Mouse (Mus musculus): ENCODE measurements at regions not wholly inside any gene's neighbourhood (a gene's known extent, or its start where the extent isn't known, plus 50 kb on each side); places are given as distances from the start of the nearest gene placed in this dataset.

GRCm38 (mm10) chr1:35985318-35985717 is 82.9 kb upstream of the Hs6st1 start:
- Histone ChIP-seq H3K4me1 (replicated peaks; ENCODE audit: control insufficient read depth, insufficient read depth) (no peaks in the 10 kb centered on the region), H3K27me3 (ENCODE audit: control insufficient read depth, insufficient read depth, low read length) (no peaks in the 10 kb centered on the region), H3K27ac (replicated peaks) (no peak overlapping the region), H3K9ac (ENCODE audit: low read length) (no peak overlapping the region), H3K9me3 (ENCODE audit: control insufficient read depth, low read length) (no peaks in the 10 kb centered on the region), H3K36me3 (ENCODE audit: control insufficient read depth, insufficient read depth, low read length) (no peaks in the 10 kb centered on the region), H3K4me2 (replicated peaks; ENCODE audit: low read depth) (no peak overlapping the region), H3K4me3 (ENCODE audit: low read depth, low read length) (no peak overlapping the region)
- DNase-seq (ENCODE audit: low spot score): no peak
- WGBS: 90% methylated on average over 6 of the region's 6 CpGs
- ATAC-seq (ENCODE audit: low FRiP score, low TSS enrichment): no peak
- TF ChIP-seq EP300 (optimal IDR thresholded peaks at IDR 0.05) (no peak), CTCF (IDR thresholded peaks at IDR 0.05; ENCODE audit: low read depth) (no peak)

- Histone ChIP-seq H3K4me2 (replicated peaks; ENCODE audit: low read depth) (no peak overlapping the region), H3K36me3 (ENCODE audit: control insufficient read depth, insufficient read depth, low read length) (no peaks in the 10 kb centered on the region), H3K4me1 (replicated peaks; ENCODE audit: control insufficient read depth, insufficient read depth) (no peaks in the 10 kb centered on the region), H3K27me3 (ENCODE audit: control insufficient read depth, insufficient read depth, low read length) (no peaks in the 10 kb centered on the region), H3K27ac (replicated peaks) (no peak overlapping the region), H3K4me3 (ENCODE audit: low read depth, low read length) (no peak overlapping the region), H3K9me3 (ENCODE audit: control insufficient read depth, low read length) (no peaks in the 10 kb centered on the region), H3K9ac (ENCODE audit: low read length) (no peak overlapping the region)
- DNase-seq (ENCODE audit: low spot score) (no peak), ATAC-seq (ENCODE audit: low FRiP score, low TSS enrichment) (no peak)
- 64% methylated on average over 8 of the region's 8 CpGs for WGBS
- TF ChIP-seq CTCF (IDR thresholded peaks at IDR 0.05; ENCODE audit: low read depth) (no peak), EP300 (optimal IDR thresholded peaks at IDR 0.05) (no peak)
Measured at GRCm38 (mm10) chr1:35986666-35987065, 81.5 kb upstream of the Hs6st1 start.

GRCm38 (mm10) chr1:35992227-35992909 is 75.8 kb upstream of the Hs6st1 start:
- Histone ChIP-seq H3K27ac (replicated peaks) (no peak overlapping the region), H3K4me2 (replicated peaks; ENCODE audit: low read depth) (no peak overlapping the region), H3K36me3 (ENCODE audit: control insufficient read depth, insufficient read depth, low read length) (no peaks in the 10 kb centered on the region), H3K9me3 (ENCODE audit: control insufficient read depth, low read length) (no peaks in the 10 kb centered on the region), H3K4me3 (ENCODE audit: low read depth, low read length) (no peak overlapping the region), H3K4me1 (replicated peaks; ENCODE audit: control insufficient read depth, insufficient read depth) (no peaks in the 10 kb centered on the region), H3K27me3 (ENCODE audit: control insufficient read depth, insufficient read depth, low read length) (no peaks in the 10 kb centered on the region), H3K9ac (ENCODE audit: low read length) (no peak overlapping the region)
- TF ChIP-seq CTCF (IDR thresholded peaks at IDR 0.05; ENCODE audit: low read depth) (no peak), EP300 (optimal IDR thresholded peaks at IDR 0.05) (no peak)
- no peak for ATAC-seq (ENCODE audit: low FRiP score, low TSS enrichment)
- 61% methylated on average over 8 of the region's 8 CpGs for WGBS
- no peak for DNase-seq (ENCODE audit: low spot score)

GRCm38 (mm10) chr1:35992937-35993336 is 75.3 kb upstream of the Hs6st1 start:
- TF ChIP-seq CTCF (IDR thresholded peaks at IDR 0.05; ENCODE audit: low read depth) (no peak), EP300 (optimal IDR thresholded peaks at IDR 0.05) (no peak)
- no peak for DNase-seq (ENCODE audit: low spot score)
- H3K4me3 ChIP-seq (ENCODE audit: low read depth, low read length): no peak overlapping the region
- no peak for ATAC-seq (ENCODE audit: low FRiP score, low TSS enrichment)
- no peaks in the 10 kb centered on the region for H3K9me3 ChIP-seq (ENCODE audit: control insufficient read depth, low read length)
- no peak overlapping the region for H3K4me2 ChIP-seq (replicated peaks; ENCODE audit: low read depth)
- no peak overlapping the region for H3K27ac ChIP-seq (replicated peaks)
- H3K9ac ChIP-seq (ENCODE audit: low read length): no peak overlapping the region
- no peaks in the 10 kb centered on the region for H3K36me3 ChIP-seq (ENCODE audit: control insufficient read depth, insufficient read depth, low read length)
- H3K4me1 ChIP-seq (replicated peaks; ENCODE audit: control insufficient read depth, insufficient read depth): no peaks in the 10 kb centered on the region
- WGBS: 62% methylated on average over 3 of the region's 3 CpGs
- H3K27me3 ChIP-seq (ENCODE audit: control insufficient read depth, insufficient read depth, low read length): no peaks in the 10 kb centered on the region

GRCm38 (mm10) chr1:35995691-35996090 is 72.5 kb upstream of the Hs6st1 start:
- TF ChIP-seq EP300 (optimal IDR thresholded peaks at IDR 0.05) (no peak), CTCF (IDR thresholded peaks at IDR 0.05; ENCODE audit: low read depth) (no peak)
- WGBS: 73% methylated on average over 6 of the region's 6 CpGs
- no peaks in the 10 kb centered on the region for H3K9me3 ChIP-seq (ENCODE audit: control insufficient read depth, low read length)
- H3K4me1 ChIP-seq (replicated peaks; ENCODE audit: control insufficient read depth, insufficient read depth): no peaks in the 10 kb centered on the region
- ATAC-seq (ENCODE audit: low FRiP score, low TSS enrichment) (no peak), DNase-seq (ENCODE audit: low spot score) (no peak)
- no peak overlapping the region for H3K27ac ChIP-seq (replicated peaks)
- H3K9ac ChIP-seq (ENCODE audit: low read length): no peak overlapping the region
- no peaks in the 10 kb centered on the region for H3K36me3 ChIP-seq (ENCODE audit: control insufficient read depth, insufficient read depth, low read length)
- H3K27me3 ChIP-seq (ENCODE audit: control insufficient read depth, insufficient read depth, low read length): no peaks in the 10 kb centered on the region
- H3K4me2 ChIP-seq (replicated peaks; ENCODE audit: low read depth): no peak overlapping the region
- no peak overlapping the region for H3K4me3 ChIP-seq (ENCODE audit: low read depth, low read length)

GRCm38 (mm10) chr1:36001319-36001718 is 66.9 kb upstream of the Hs6st1 start:
- no peak overlapping the region for H3K9ac ChIP-seq (ENCODE audit: low read length)
- ATAC-seq (ENCODE audit: low FRiP score, low TSS enrichment) (no peak), DNase-seq (ENCODE audit: low spot score) (no peak)
- TF ChIP-seq CTCF (IDR thresholded peaks at IDR 0.05; ENCODE audit: low read depth) (no peak), EP300 (optimal IDR thresholded peaks at IDR 0.05) (no peak)
- no peak overlapping the region for H3K4me3 ChIP-seq (ENCODE audit: low read depth, low read length)
- no peaks in the 10 kb centered on the region for H3K27me3 ChIP-seq (ENCODE audit: control insufficient read depth, insufficient read depth, low read length)
- no peaks in the 10 kb centered on the region for H3K36me3 ChIP-seq (ENCODE audit: control insufficient read depth, insufficient read depth, low read length)
- H3K4me2 ChIP-seq (replicated peaks; ENCODE audit: low read depth): no peak overlapping the region
- 90% methylated on average over 5 of the region's 5 CpGs for WGBS
- H3K4me1 ChIP-seq (replicated peaks; ENCODE audit: control insufficient read depth, insufficient read depth): no peaks in the 10 kb centered on the region
- H3K9me3 ChIP-seq (ENCODE audit: control insufficient read depth, low read length): no peaks in the 10 kb centered on the region
- H3K27ac ChIP-seq (replicated peaks): no peak overlapping the region

Measured in stomach, postnatal 0 days (tissue).